Mouse (Mus musculus) spleen, adult 12 weeks (tissue): ENCODE results near the gene Prl.
"Not testable (repeated sequence)": the region's sequence is repeated elsewhere in the genome, so short reads cannot be mapped to it uniquely, and the experiment has no call there.

Experiments used
- DNase-seq: peaks from one replicate; pipeline ENCODE4 v3.0.0; 2022; ENCODE audit warnings: low spot score

The Prl gene

GRCm38 (mm10) chr13:27057270-27057669 is at the start of gene Prl:
Gene Prl (plus strand): TSS chr13:27057570.
- DNase-seq = no peak

- DNase-seq = no peak
Measured at GRCm38 (mm10) chr13:27026614-27027013, 30.8 kb upstream of the Prl start.

GRCm38 (mm10) chr13:27027376-27027775 is 30.0 kb upstream of the Prl start:
- no peak for DNase-seq

GRCm38 (mm10) chr13:27028501-27029240 is 28.7 kb upstream of the Prl start:
- DNase-seq = no peak

GRCm38 (mm10) chr13:27031101-27031852 is 26.1 kb upstream of the Prl start:
- no peak for DNase-seq

- no peak for DNase-seq
Measured at GRCm38 (mm10) chr13:27031853-27032240, 25.5 kb upstream of the Prl start.

- DNase-seq = no peak
Measured at GRCm38 (mm10) chr13:27032998-27033397, 24.4 kb upstream of the Prl start.

- DNase-seq = no peak
Measured at GRCm38 (mm10) chr13:27042185-27042584, 15.2 kb upstream of the Prl start.

GRCm38 (mm10) chr13:27043326-27043725 is 14.0 kb upstream of the Prl start:
- no peak for DNase-seq

- DNase-seq = no peak
Measured at GRCm38 (mm10) chr13:27059177-27059576, 1.8 kb downstream of the Prl start.

GRCm38 (mm10) chr13:27093890-27094289 is 36.5 kb downstream of the Prl start, which contains the start of gene Prl3d1:
Gene Prl3d1 (plus strand): TSS chr13:27094190.
- not testable (repeated sequence) for DNase-seq
